Mouse (Mus musculus): ENCODE results near the gene Cacna2d2. TPM values are rescaled to one million over a fixed set of nuclear protein-coding genes. Genes with fewer than 3 reads are reported as not detected.

Cacna2d2 gene
- polyA plus RNA-seq, 1 experiment: not detected

- Histone ChIP-seq H3K4me3 (replicated peaks) (no peak overlapping the region), H3K4me1 (ENCODE audit: control insufficient read depth) (no peaks in the 10 kb centered on the region), H3K36me3 (ENCODE audit: control insufficient read depth) (no peaks in the 10 kb centered on the region), H3K9me3 (ENCODE audit: control insufficient read depth, low read length) (no peaks in the 10 kb centered on the region), H3K27me3 (ENCODE audit: control insufficient read depth) (0 out of 2 replicates have a peak, but pooled peaks cover 2% of the 10 kb centered on the region)
- TF ChIP-seq GATA1 (IDR thresholded peaks at IDR 0.05; ENCODE audit: low read length) (no peak), TAL1 (IDR thresholded peaks at IDR 0.05; ENCODE audit: low read length) (no peak)
Measured at GRCm38 (mm10) chr9:107510384-107511100, 111.1 kb downstream of the Cacna2d2 start.

GRCm38 (mm10) chr9:107511436-107511835 lies 112.0 kb downstream of the Cacna2d2 start:
- H3K9me3 ChIP-seq (ENCODE audit: control insufficient read depth, low read length): no peaks in the 10 kb centered on the region
- H3K4me3 ChIP-seq (replicated peaks): no peak overlapping the region
- TF ChIP-seq GATA1 (IDR thresholded peaks at IDR 0.05; ENCODE audit: low read length) (no peak), TAL1 (IDR thresholded peaks at IDR 0.05; ENCODE audit: low read length) (no peak)
- no peaks in the 10 kb centered on the region for H3K4me1 ChIP-seq (ENCODE audit: control insufficient read depth)
- 0 out of 2 replicates have a peak, but pooled peaks cover 2% of the 10 kb centered on the region for H3K27me3 ChIP-seq (ENCODE audit: control insufficient read depth)
- H3K36me3 ChIP-seq (ENCODE audit: control insufficient read depth): no peaks in the 10 kb centered on the region

GRCm38 (mm10) chr9:107512326-107512725 lies 112.9 kb downstream of the Cacna2d2 start:
- TF ChIP-seq GATA1 (IDR thresholded peaks at IDR 0.05; ENCODE audit: low read length): no peak
- H3K4me3 ChIP-seq (replicated peaks): no peak overlapping the region
- H3K27me3 ChIP-seq (ENCODE audit: control insufficient read depth): 0 out of 2 replicates have a peak, but pooled peaks cover 2% of the 10 kb centered on the region

GRCm38 (mm10) chr9:107514303-107514955 lies 115.0 kb downstream of the Cacna2d2 start:
- no peak overlapping the region for H3K4me3 ChIP-seq (replicated peaks)
- peaks cover 4% of the 10 kb centered on the region; the same call in 1 of the 2 replicates for H3K27me3 ChIP-seq (ENCODE audit: control insufficient read depth)
- no peaks in the 10 kb centered on the region for H3K9me3 ChIP-seq (ENCODE audit: control insufficient read depth, low read length)
- TF ChIP-seq TAL1 (IDR thresholded peaks at IDR 0.05; ENCODE audit: low read length) (no peak), GATA1 (IDR thresholded peaks at IDR 0.05; ENCODE audit: low read length) (no peak)
- no peaks in the 10 kb centered on the region for H3K4me1 ChIP-seq (ENCODE audit: control insufficient read depth)
- H3K36me3 ChIP-seq (ENCODE audit: control insufficient read depth): no peaks in the 10 kb centered on the region

More at GRCm38 (mm10) chr9:107512326-107512725, 112.9 kb downstream of the Cacna2d2 start:
- Histone ChIP-seq H3K9me3 (ENCODE audit: control insufficient read depth, low read length) (no peaks in the 10 kb centered on the region), H3K36me3 (ENCODE audit: control insufficient read depth) (no peaks in the 10 kb centered on the region), H3K4me1 (ENCODE audit: control insufficient read depth) (no peaks in the 10 kb centered on the region)

- H3K4me1 ChIP-seq (ENCODE audit: control insufficient read depth): peaks cover 7% of the 10 kb centered on the region
- TF ChIP-seq TAL1 (IDR thresholded peaks at IDR 0.05; ENCODE audit: low read length): no peak
- TF ChIP-seq GATA1 (IDR thresholded peaks at IDR 0.05; ENCODE audit: low read length): no peak
- no peaks in the 10 kb centered on the region for H3K9me3 ChIP-seq (ENCODE audit: control insufficient read depth, low read length)
- H3K4me3 ChIP-seq (replicated peaks): no peak overlapping the region
- H3K27me3 ChIP-seq (ENCODE audit: control insufficient read depth): peaks cover 31% of the 10 kb centered on the region
- H3K36me3 ChIP-seq (ENCODE audit: control insufficient read depth): no peaks in the 10 kb centered on the region
Measured at GRCm38 (mm10) chr9:107520331-107520730, 120.9 kb downstream of the Cacna2d2 start.

GRCm38 (mm10) chr9:107521190-107521589 lies 121.8 kb downstream of the Cacna2d2 start:
- Histone ChIP-seq H3K4me1 (ENCODE audit: control insufficient read depth) (peaks cover 7% of the 10 kb centered on the region), H3K9me3 (ENCODE audit: control insufficient read depth, low read length) (no peaks in the 10 kb centered on the region), H3K36me3 (ENCODE audit: control insufficient read depth) (no peaks in the 10 kb centered on the region), H3K4me3 (replicated peaks) (no peak overlapping the region), H3K27me3 (ENCODE audit: control insufficient read depth) (peaks cover 40% of the 10 kb centered on the region)
- TF ChIP-seq GATA1 (IDR thresholded peaks at IDR 0.05; ENCODE audit: low read length) (no peak), TAL1 (IDR thresholded peaks at IDR 0.05; ENCODE audit: low read length) (no peak)

- Histone ChIP-seq H3K27me3 (ENCODE audit: control insufficient read depth) (peaks cover 46% of the 10 kb centered on the region), H3K4me3 (replicated peaks) (no peak overlapping the region)
Measured at GRCm38 (mm10) chr9:107521711-107522399, 122.4 kb downstream of the Cacna2d2 start.

GRCm38 (mm10) chr9:107522400-107522711 lies 122.9 kb downstream of the Cacna2d2 start:
- Histone ChIP-seq H3K27me3 (ENCODE audit: control insufficient read depth) (peaks cover 51% of the 10 kb centered on the region), H3K36me3 (ENCODE audit: control insufficient read depth) (no peaks in the 10 kb centered on the region), H3K4me1 (ENCODE audit: control insufficient read depth) (peaks cover 19% of the 10 kb centered on the region), H3K9me3 (ENCODE audit: control insufficient read depth, low read length) (peaks cover 3% of the 10 kb centered on the region; the same call in 1 of the 2 replicates), H3K4me3 (replicated peaks) (no peak overlapping the region)
- TF ChIP-seq TAL1 (IDR thresholded peaks at IDR 0.05; ENCODE audit: low read length): no peak
- no peak for TF ChIP-seq GATA1 (IDR thresholded peaks at IDR 0.05; ENCODE audit: low read length)

More at GRCm38 (mm10) chr9:107521711-107522399, 122.4 kb downstream of the Cacna2d2 start:
- TF ChIP-seq TAL1 (IDR thresholded peaks at IDR 0.05; ENCODE audit: low read length) (no peak), GATA1 (IDR thresholded peaks at IDR 0.05; ENCODE audit: low read length) (no peak)
- Histone ChIP-seq H3K9me3 (ENCODE audit: control insufficient read depth, low read length) (peaks cover 3% of the 10 kb centered on the region; the same call in 1 of the 2 replicates), H3K36me3 (ENCODE audit: control insufficient read depth) (no peaks in the 10 kb centered on the region), H3K4me1 (ENCODE audit: control insufficient read depth) (peaks cover 14% of the 10 kb centered on the region)
